ENCODE assay signal across 10 mouse cellular contexts in the genomic region with DNA sequence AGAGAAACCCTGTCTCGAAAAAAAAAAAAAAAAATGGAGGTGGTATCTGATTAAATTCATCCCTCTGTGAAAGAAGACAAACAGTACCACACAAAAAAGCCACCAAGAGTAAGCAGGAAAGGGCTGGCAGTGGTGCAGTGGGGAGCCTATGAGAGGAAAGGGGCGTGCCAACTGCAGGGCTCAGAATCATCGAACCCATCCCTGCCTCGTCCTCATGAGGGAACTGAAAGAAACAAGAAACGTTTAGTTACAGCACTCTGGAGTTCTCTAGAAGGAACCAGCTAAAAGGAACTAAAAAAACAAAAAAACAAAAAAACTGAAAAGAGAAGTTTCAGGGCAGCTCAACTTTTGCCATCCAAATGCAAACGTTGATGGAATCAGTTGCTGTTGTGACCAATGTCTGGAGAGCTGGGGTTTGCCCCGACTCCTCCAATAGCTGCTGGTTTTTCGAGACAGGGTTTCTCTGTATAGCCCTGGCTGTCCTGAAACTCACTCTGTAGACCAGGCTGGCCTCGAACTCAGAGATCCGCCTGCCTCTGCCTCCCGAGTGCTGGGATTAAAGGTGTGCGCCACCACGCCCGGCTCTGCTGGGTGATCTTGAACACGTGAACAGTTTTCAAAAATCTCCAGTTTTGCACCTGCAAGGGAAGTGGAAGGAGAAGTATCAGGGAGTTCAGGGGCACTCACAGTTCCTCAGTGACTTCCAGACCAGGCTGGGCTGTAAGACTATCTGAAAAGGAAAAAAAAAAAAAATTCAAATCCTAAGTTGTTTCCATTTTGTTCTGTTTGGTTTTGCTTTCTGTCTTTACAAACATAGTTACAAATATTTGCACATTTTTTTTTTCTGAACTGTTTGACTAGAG. TPM values are rescaled to one million over a fixed set of nuclear protein-coding genes. Genes with fewer than 3 reads are reported as not detected.
DNase-seq lines count a peak whose midpoint lies in the region; ATAC-seq and TF ChIP-seq lines count a peak whose summit lies in the region.
"Had no signal": no experiment of that assay in that cellular context is flagged by ENCODE, and none has a peak within 500 bp of the region (broad histone marks: within the 10 kb centered on the region; RNA-seq: fewer than 3 reads in every experiment).

No protein-coding gene starts in this region.

- TF ChIP-seq POLR2A in thymus, adult 2 months (IDR thresholded peaks at IDR 0.05; ENCODE audit: control insufficient read depth, extremely low read depth, insufficient read depth, low read length, poor library complexity) = no peak

- H3K27me3 ChIP-seq in thymus, adult 2 months (ENCODE audit: control insufficient read depth, insufficient read depth, low read length) = no peaks in the 10 kb centered on the region

- H3K27ac ChIP-seq in brown adipose tissue, adult 24 weeks (replicated peaks; ENCODE audit: low read depth, low read length) = peak overlapping the region; percentile 35
- H3K27ac ChIP-seq in thymus, adult 2 months (ENCODE audit: control insufficient read depth, insufficient read depth, low read length) = no peak overlapping the region; the same call in 1 of the 2 replicates

- no peak for TF ChIP-seq CTCF in thymus, adult 2 months (IDR thresholded peaks at IDR 0.05; ENCODE audit: borderline replicate concordance, control insufficient read depth, extremely low read depth, insufficient read depth, low read length, poor library complexity)

- ATAC-seq in megakaryocyte, adult 5-6 weeks (ENCODE audit: poor library complexity, severe bottlenecking) = peak; percentile 97

- DNase-seq in layer of hippocampus, adult 11-12 months (ENCODE audit: low spot score) = peak; percentile 36
- no peak for DNase-seq in layer of hippocampus, adult 9-10 months (ENCODE audit: low spot score)
- DNase-seq in thymus, adult 2 months = peak; percentile 61
- no peak for DNase-seq in kidney, adult 9 months
- DNase-seq in adrenal gland, adult 2 months = no peak
- DNase-seq in frontal cortex, postnatal 36 days (ENCODE audit: low spot score in 2 of 2) = no peak
- DNase-seq: cerebellum, adult 18-20 months had no signal

- H3K4me1 ChIP-seq in brown adipose tissue, adult 24 weeks (ENCODE audit: control insufficient read depth, insufficient read depth, insufficient read length, low read length) = no peaks in the 10 kb centered on the region
- H3K4me1 ChIP-seq in thymus, adult 2 months (replicated peaks; ENCODE audit: control insufficient read depth, insufficient read depth, low read length) = peaks cover 8% of the 10 kb centered on the region

- no peak overlapping the region for H3K4me3 ChIP-seq in brown adipose tissue, adult 24 weeks (ENCODE audit: insufficient read depth, low read depth, low read length)
- no peak overlapping the region for H3K4me3 ChIP-seq in thymus, adult 2 months (ENCODE audit: control insufficient read depth, insufficient read depth, low read length)

- no peaks in the 10 kb centered on the region for H3K36me3 ChIP-seq in thymus, adult 2 months (ENCODE audit: control insufficient read depth, insufficient read depth, low read length)
- H3K36me3 ChIP-seq: G1E had no signal

- WGBS in thymus, adult 2 months = 25% methylated on average over 15 of the region's 15 CpGs

RNA-seq across cellular contexts. Expression of a gene that starts 48.1 kb away (rescaled TPM):
- 13.5 and 18.7 TPM in 2 replicates for polyA plus RNA-seq in brown adipose tissue, adult 24 weeks (2012; ENCODE audit: insufficient read depth, insufficient read length, missing spikeins)
- 95.9 and 112 TPM in 2 replicates for total RNA-seq in megakaryocyte, adult 5-6 weeks (2015)
- total RNA-seq in megakaryocyte, adult 5-6 weeks (2017) = 29.7 and 40.6 TPM in 2 replicates
- polyA plus RNA-seq in thymus, adult 2 months (2012; rRNA removed) = 289 and 363 TPM in 2 replicates
- 10 to 100 TPM; 45.9 to 48.6 TPM for total RNA-seq in adrenal gland, adult 2 months (2021)
- polyA plus RNA-seq in adrenal gland, adult 2 months (2012; rRNA removed) = 69.7 and 74.0 TPM in 2 replicates

Comparison
In these comparisons a context has a peak if more than half of its experiments do, and no peak if none do; other contexts are left out.
1. DNase-seq: peak in layer of hippocampus, adult 11-12 months (single experiment) and thymus, adult 2 months (single experiment); none in layer of hippocampus, adult 9-10 months (single experiment), kidney, adult 9 months (single experiment), adrenal gland, adult 2 months (single experiment) and frontal cortex, postnatal 36 days (0 of 2).